Mouse (Mus musculus) embryonic facial prominence, embryonic 15.5 days (tissue): Measurements from ENCODE around the gene Dtnbp1. TPM values are rescaled to one million over a fixed set of nuclear protein-coding genes. Genes with fewer than 3 reads are reported as not detected.

Experiments used
- ATAC-seq: fragments of 200-750 bp; cut with Nextera tagmentation; 2 replicates; pipeline ENCODE4 v1.8.0; 2017; ENCODE audit warnings: low read depth, moderate TSS enrichment; ENCODE audit not compliant: insufficient number of reproducible peaks, low FRiP score, low TSS enrichment
- H3K27ac ChIP-seq: fragments of 300-500 bp; sonication (generic); replicated peaks from 2 replicates; pipeline ENCODE4 v1.5.1; 2015; ENCODE audit warnings: mild to moderate bottlenecking, inconsistent platforms
- H3K27me3 ChIP-seq: fragments of 300-500 bp; sonication (generic); 2 replicates; pipeline ENCODE4 v1.6.1; 2015; ENCODE audit warnings: inconsistent platforms
- H3K36me3 ChIP-seq: fragments of 300-500 bp; sonication (generic); 2 replicates; pipeline ENCODE4 v1.6.1; 2015; ENCODE audit warnings: mild to moderate bottlenecking, inconsistent platforms
- H3K4me1 ChIP-seq: fragments of 300-500 bp; sonication (generic); 2 replicates; pipeline ENCODE4 v1.6.1; 2015; ENCODE audit warnings: inconsistent platforms
- H3K4me2 ChIP-seq: fragments of 300-500 bp; sonication (generic); replicated peaks from 2 replicates; pipeline ENCODE4 v1.6.1; 2015; ENCODE audit warnings: mild to moderate bottlenecking, inconsistent platforms
- H3K4me3 ChIP-seq: fragments of 300-500 bp; sonication (generic); replicated peaks from 2 replicates; pipeline ENCODE4 v1.5.1; 2015; ENCODE audit warnings: mild to moderate bottlenecking, inconsistent platforms
- H3K9ac ChIP-seq: fragments of 300-500 bp; sonication (generic); 2 replicates; pipeline ENCODE4 v1.6.1; 2015; ENCODE audit warnings: inconsistent platforms
- H3K9me3 ChIP-seq: fragments of 300-500 bp; sonication (generic); replicated peaks from 2 replicates; pipeline ENCODE4 v1.6.1; 2016; ENCODE audit warnings: inconsistent platforms
- WGBS: fragments of 180-500 bp; shearing (Covaris S2); methylation state at CpG from one replicate; pipeline ENCODE4 v1.1.7; 2015; 5-methylcytosine and 5-hydroxymethylcytosine counted together
- polyA plus RNA-seq: library from polyadenylated mRNA; unstranded; fragments of >200 nt; fragmentation: Nextera tagmentation; extraction: Ambion mirVana; gene quantifications from 2 replicates; pipeline ENCODE4 v1.2.1, GENCODE M21; 2015

Dtnbp1 gene
- polyA plus RNA-seq = 63.8 and 65.7 TPM in 2 replicates

DNA sequence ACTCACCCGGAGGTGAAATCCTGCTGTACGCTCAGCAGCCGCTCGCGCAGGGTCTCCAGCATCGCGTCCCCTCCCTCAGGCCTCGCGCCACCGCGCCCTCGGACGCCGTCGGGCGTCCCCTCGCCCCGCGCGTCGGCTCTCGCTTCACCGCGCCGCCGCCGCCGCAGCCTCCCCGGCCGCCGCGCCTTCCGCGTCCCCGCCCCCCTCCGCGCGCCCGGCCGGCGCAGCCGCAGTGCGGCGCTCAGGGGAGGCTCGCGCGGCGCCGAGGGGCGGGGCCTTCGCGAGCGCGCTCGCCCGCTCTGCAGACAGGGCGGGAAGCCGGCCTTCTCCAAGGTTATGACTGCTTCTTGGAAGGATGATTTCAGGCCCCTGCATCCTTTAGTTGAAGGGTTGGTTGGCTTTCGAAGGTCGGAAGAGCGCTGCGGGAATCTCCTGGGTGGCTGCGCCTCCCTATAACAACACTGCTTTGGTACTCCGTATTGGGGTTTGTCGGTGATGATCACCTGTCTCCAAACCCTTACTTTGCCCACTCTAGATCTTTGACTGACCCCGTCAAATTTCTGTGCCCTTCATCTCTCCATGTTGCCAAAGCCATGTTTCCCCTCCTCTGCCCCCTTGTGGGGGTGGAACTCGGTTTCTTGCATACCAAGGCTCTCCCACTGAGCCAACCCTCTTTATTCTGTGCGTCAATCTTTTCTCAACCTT, at the start of gene Dtnbp1:
Gene Dtnbp1 (minus strand): TSS at position 237 of the 705 bp plus-strand sequence.
- H3K4me2 ChIP-seq = peak within 1 kb of the TSS; percentile 68
- under 1% methylated on average over 58 of the region's 68 CpGs for WGBS
- no peaks in the 10 kb centered on the region for H3K9me3 ChIP-seq
- H3K9ac ChIP-seq = peak within 1 kb of the TSS; percentile 77
- ATAC-seq = peak; percentile 89
- peak within 1 kb of the TSS; percentile 88 for H3K4me3 ChIP-seq
- peak within 1 kb of the TSS; percentile 78 for H3K27ac ChIP-seq
- H3K27me3 ChIP-seq = no peaks in the 10 kb centered on the region
- H3K4me1 ChIP-seq = peaks cover 21% of the 10 kb centered on the region
- H3K36me3 ChIP-seq = no peaks in the 10 kb centered on the region

GRCm38 (mm10) chr13:45049261-45050020, 47.5 kb upstream of the Dtnbp1 start:
- no peak overlapping the region for H3K4me3 ChIP-seq
- no peaks in the 10 kb centered on the region for H3K4me1 ChIP-seq
- no peak overlapping the region for H3K9ac ChIP-seq
- ATAC-seq = no peak
- H3K9me3 ChIP-seq = no peaks in the 10 kb centered on the region
- no peak overlapping the region for H3K4me2 ChIP-seq
- 72% methylated on average over 7 of the region's 7 CpGs for WGBS
- no peaks in the 10 kb centered on the region for H3K27me3 ChIP-seq
- H3K36me3 ChIP-seq = no peaks in the 10 kb centered on the region
- H3K27ac ChIP-seq = no peak overlapping the region

GRCm38 (mm10) chr13:45043466-45043865, 41.5 kb upstream of the Dtnbp1 start:
- WGBS = 45% methylated on average over 3 of the region's 3 CpGs
- H3K36me3 ChIP-seq = no peaks in the 10 kb centered on the region
- H3K4me2 ChIP-seq = no peak overlapping the region
- H3K4me3 ChIP-seq = no peak overlapping the region
- H3K27me3 ChIP-seq = no peaks in the 10 kb centered on the region
- no peak overlapping the region for H3K9ac ChIP-seq
- no peak for ATAC-seq
- H3K9me3 ChIP-seq = no peaks in the 10 kb centered on the region
- no peaks in the 10 kb centered on the region for H3K4me1 ChIP-seq
- no peak overlapping the region for H3K27ac ChIP-seq

DNA sequence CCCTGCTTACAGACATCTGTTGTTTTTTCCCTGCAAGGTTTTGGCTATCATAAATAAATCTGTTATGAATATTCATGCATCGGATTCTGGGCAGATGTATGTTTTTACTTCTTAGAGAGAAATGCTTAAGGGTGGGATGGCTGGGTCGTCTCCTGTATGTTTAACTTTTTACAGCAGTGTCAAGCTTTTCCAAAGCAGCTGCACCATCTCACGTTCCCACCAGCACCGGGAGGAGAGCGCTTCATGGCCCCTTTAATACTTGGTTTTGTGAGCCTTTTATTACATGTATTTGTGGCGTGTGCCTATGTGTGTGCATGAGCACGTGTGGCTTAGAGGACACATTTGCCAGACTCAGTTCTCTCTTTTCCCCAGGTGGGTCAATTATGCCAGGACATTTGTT, 38.8 kb upstream of the Dtnbp1 start:
- Histone ChIP-seq H3K27me3 (no peaks in the 10 kb centered on the region), H3K36me3 (no peaks in the 10 kb centered on the region), H3K4me2 (no peak overlapping the region), H3K27ac (no peak overlapping the region), H3K4me1 (no peaks in the 10 kb centered on the region), H3K9me3 (no peaks in the 10 kb centered on the region), H3K9ac (no peak overlapping the region), H3K4me3 (no peak overlapping the region)
- WGBS = 44% methylated on average over 7 of the region's 7 CpGs
- no peak for ATAC-seq

- H3K4me2 ChIP-seq = no peak overlapping the region
Measured at GRCm38 (mm10) chr13:45040195-45040594, 38.2 kb upstream of the Dtnbp1 start.

GRCm38 (mm10) chr13:45036417-45036816, 34.5 kb upstream of the Dtnbp1 start:
- no peak overlapping the region for H3K27ac ChIP-seq
- H3K9me3 ChIP-seq = no peaks in the 10 kb centered on the region
- no peak for ATAC-seq
- 75% methylated on average over 4 of the region's 4 CpGs for WGBS
- H3K4me1 ChIP-seq = peaks cover 7% of the 10 kb centered on the region; the same call in 1 of the 2 replicates
- no peak overlapping the region for H3K4me2 ChIP-seq
- no peaks in the 10 kb centered on the region for H3K27me3 ChIP-seq
- no peaks in the 10 kb centered on the region for H3K36me3 ChIP-seq
- H3K4me3 ChIP-seq = no peak overlapping the region
- no peak overlapping the region for H3K9ac ChIP-seq

More at GRCm38 (mm10) chr13:45040195-45040594, 38.2 kb upstream of the Dtnbp1 start:
- H3K9ac ChIP-seq = no peak overlapping the region
- no peaks in the 10 kb centered on the region for H3K36me3 ChIP-seq
- H3K4me1 ChIP-seq = no peaks in the 10 kb centered on the region
- no peaks in the 10 kb centered on the region for H3K27me3 ChIP-seq
- no peak for ATAC-seq
- WGBS = 58% methylated on average over 4 of the region's 4 CpGs
- H3K27ac ChIP-seq = no peak overlapping the region
- no peaks in the 10 kb centered on the region for H3K9me3 ChIP-seq
- H3K4me3 ChIP-seq = no peak overlapping the region

GRCm38 (mm10) chr13:45034759-45035158, 32.8 kb upstream of the Dtnbp1 start:
- Histone ChIP-seq H3K9ac (no peak overlapping the region), H3K9me3 (no peaks in the 10 kb centered on the region), H3K4me2 (no peak overlapping the region), H3K4me3 (no peak overlapping the region), H3K27ac (no peak overlapping the region), H3K36me3 (no peaks in the 10 kb centered on the region), H3K4me1 (peaks cover 15% of the 10 kb centered on the region), H3K27me3 (no peaks in the 10 kb centered on the region)
- 21% methylated on average over 7 of the region's 7 CpGs for WGBS
- ATAC-seq = no peak

GRCm38 (mm10) chr13:45033360-45033759, 31.4 kb upstream of the Dtnbp1 start:
- WGBS = 90% methylated on average over 10 of the region's 10 CpGs
- ATAC-seq = no peak

GRCm38 (mm10) chr13:45032484-45032883, 30.5 kb upstream of the Dtnbp1 start:
- ATAC-seq = no peak
- H3K4me2 ChIP-seq = no peak overlapping the region

More at GRCm38 (mm10) chr13:45033360-45033759, 31.4 kb upstream of the Dtnbp1 start:
- H3K36me3 ChIP-seq = no peaks in the 10 kb centered on the region
- no peaks in the 10 kb centered on the region for H3K27me3 ChIP-seq
- H3K4me1 ChIP-seq = peaks cover 15% of the 10 kb centered on the region
- H3K9me3 ChIP-seq = no peaks in the 10 kb centered on the region
- H3K9ac ChIP-seq = no peak overlapping the region
- H3K4me3 ChIP-seq = no peak overlapping the region
- no peak overlapping the region for H3K27ac ChIP-seq
- no peak overlapping the region for H3K4me2 ChIP-seq

GRCm38 (mm10) chr13:45031748-45032147, 29.8 kb upstream of the Dtnbp1 start:
- Histone ChIP-seq H3K9me3 (no peaks in the 10 kb centered on the region), H3K4me3 (no peak overlapping the region), H3K36me3 (no peaks in the 10 kb centered on the region), H3K27me3 (no peaks in the 10 kb centered on the region), H3K4me2 (no peak overlapping the region), H3K27ac (no peak overlapping the region), H3K4me1 (peaks cover 15% of the 10 kb centered on the region), H3K9ac (no peak overlapping the region)
- 42% methylated on average over 7 of the region's 7 CpGs for WGBS
- ATAC-seq = no peak

More at GRCm38 (mm10) chr13:45032484-45032883, 30.5 kb upstream of the Dtnbp1 start:
- no peak overlapping the region for H3K9ac ChIP-seq
- no peak overlapping the region for H3K4me3 ChIP-seq
- H3K27me3 ChIP-seq = no peaks in the 10 kb centered on the region
- peaks cover 15% of the 10 kb centered on the region for H3K4me1 ChIP-seq
- H3K27ac ChIP-seq = no peak overlapping the region
- 76% methylated on average over 4 of the region's 4 CpGs for WGBS
- H3K36me3 ChIP-seq = no peaks in the 10 kb centered on the region
- no peaks in the 10 kb centered on the region for H3K9me3 ChIP-seq

DNA sequence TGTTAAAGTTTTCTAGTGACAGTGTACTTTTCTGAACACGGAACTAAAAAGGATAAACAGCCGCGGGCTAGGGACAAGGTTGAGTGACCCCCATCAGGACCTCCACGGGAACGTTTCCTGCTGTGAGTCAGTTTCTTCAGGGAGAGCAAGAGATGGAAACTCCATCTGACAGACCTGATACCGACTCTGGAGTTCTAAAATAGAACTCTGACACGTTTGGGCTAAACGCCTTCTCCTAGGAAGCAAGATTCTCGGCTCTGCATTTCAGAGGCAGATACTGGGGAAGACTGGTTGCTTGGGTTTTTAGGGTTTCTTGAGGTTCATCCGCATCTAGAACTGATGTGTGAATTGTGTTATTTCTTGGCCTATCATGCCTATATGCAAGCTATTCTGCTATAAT, 29.4 kb upstream of the Dtnbp1 start:
- no peaks in the 10 kb centered on the region for H3K9me3 ChIP-seq
- H3K4me1 ChIP-seq = peaks cover 15% of the 10 kb centered on the region
- H3K36me3 ChIP-seq = no peaks in the 10 kb centered on the region
- H3K4me2 ChIP-seq = no peak overlapping the region
- H3K27me3 ChIP-seq = no peaks in the 10 kb centered on the region
- no peak overlapping the region for H3K4me3 ChIP-seq
- no peak overlapping the region for H3K9ac ChIP-seq
- ATAC-seq = no peak
- no peak overlapping the region for H3K27ac ChIP-seq
- WGBS = 48% methylated on average over 10 of the region's 10 CpGs
